Mouse (Mus musculus) mature B cell (primary cell): ENCODE results near the gene Fer.

Experiments
- in situ Hi-C: fragments of 300-500 bp; cut with MboI; formaldehyde crosslinking; loops from 2 replicates; pipeline ENCODE4 v1.14.3; 2019

Fer gene

GRCm38 (mm10) chr17:64139231-64139915, 276.5 kb downstream of the Fer start:
- in situ Hi-C loops = no loop called here

DNA sequence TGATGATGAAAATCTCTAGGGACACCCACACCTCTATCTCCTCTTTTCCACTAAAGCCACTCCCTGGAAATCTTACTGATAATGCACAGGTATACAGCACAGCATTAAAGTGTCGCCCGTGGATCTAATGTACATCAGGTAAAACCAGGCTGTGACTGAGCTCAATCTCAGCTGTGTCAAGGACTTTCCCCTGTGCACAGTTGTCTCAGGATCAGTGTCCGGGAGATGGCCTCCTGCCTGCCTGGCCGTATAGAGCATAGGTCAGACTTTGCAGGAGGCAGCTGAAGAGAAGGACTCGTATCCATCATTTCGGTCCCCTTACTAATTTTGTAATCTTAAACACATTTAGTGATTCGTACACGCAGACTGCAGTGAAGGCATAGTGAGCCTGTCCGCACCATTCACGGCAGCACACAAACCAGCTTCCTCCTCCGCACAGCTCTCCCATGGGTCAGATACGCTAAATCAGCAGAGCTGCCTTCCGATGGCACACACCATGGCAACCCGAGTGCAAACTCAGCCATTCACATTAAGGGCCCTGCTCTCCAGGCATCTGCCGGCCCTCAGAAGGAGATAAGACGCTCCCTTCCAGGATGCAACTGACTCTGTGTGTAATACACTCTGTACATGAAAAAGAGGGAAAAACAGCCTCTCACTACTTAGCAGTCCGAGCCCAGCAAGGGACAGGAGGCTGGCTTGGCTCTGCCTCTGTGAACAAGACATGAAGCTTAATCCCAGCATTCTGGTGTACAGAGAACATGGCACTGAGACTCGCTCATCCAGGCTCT, 277.4 kb downstream of the Fer start:
- in situ Hi-C loops = no loop called here

DNA sequence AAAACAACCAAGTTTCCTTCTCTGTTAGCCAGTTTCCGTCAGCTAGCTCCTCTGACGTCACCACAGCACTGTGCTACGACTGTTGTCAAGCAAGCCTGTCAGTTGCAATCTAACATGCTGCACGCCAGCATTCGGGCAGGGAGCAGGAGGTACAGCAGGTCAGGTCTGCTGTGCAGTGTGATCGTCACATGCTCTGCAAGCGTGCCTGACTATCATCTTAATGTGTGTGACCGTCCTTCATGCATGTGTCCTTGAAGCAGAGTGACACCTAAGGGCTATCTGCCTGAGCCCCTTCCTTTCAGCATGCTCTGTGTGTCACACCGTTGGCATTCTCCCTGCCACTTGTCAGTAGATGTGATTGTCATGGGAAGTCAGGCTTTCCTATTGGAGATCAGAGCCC, 279.0 kb downstream of the Fer start:
- in situ Hi-C loops = no loop called here

DNA sequence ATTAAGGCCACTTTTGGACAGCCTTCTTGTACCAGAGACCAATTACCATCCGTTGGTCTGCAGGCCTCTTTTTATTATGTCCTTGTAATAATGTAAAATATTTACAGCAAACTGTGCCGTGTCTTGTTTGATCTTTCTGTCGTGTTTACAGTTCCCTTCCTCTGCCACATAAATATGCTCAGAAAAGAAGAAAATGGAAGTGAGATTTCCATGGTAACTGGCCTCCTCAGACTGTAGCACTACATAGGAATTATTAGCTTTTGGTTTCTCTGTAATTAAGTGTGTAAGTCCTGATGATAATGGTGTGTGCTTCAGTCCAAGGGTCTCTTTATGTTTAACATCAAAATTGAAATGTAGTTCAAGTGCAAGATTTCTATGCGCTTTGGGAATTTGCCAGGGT, 283.5 kb downstream of the Fer start:
- in situ Hi-C loops = no loop called here

- in situ Hi-C loops = no loop called here
These were observed 287.9 kb downstream of the Fer start for GRCm38 (mm10) chr17:64150717-64151116.

GRCm38 (mm10) chr17:64167731-64168130, 304.9 kb downstream of the Fer start:
- in situ Hi-C loops = no loop called here

DNA sequence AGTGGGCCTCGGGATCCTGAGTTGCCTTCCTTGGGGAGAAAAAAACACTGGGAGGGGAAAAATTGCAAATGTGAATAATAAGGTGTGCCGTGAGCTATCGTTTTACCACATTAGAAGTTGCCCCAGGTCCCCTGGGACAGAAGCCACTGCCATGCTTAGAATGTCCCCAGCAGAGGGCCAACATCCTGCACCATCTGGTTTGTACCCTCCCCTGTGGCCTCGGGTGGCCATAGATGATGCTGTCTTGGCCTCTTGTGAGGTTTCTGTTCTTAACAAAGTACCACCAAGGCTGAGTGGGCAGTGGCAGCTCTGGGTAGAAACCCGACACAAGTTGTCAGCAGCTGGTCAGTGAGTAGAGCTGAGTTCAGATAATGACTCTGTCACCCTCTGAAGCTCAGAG, 307.2 kb downstream of the Fer start:
- in situ Hi-C loops = no loop called here

GRCm38 (mm10) chr17:64172474-64172873, 309.6 kb downstream of the Fer start:
- in situ Hi-C loops = no loop called here

GRCm38 (mm10) chr17:64180546-64180945, 317.7 kb downstream of the Fer start:
- in situ Hi-C loops = no loop called here

DNA sequence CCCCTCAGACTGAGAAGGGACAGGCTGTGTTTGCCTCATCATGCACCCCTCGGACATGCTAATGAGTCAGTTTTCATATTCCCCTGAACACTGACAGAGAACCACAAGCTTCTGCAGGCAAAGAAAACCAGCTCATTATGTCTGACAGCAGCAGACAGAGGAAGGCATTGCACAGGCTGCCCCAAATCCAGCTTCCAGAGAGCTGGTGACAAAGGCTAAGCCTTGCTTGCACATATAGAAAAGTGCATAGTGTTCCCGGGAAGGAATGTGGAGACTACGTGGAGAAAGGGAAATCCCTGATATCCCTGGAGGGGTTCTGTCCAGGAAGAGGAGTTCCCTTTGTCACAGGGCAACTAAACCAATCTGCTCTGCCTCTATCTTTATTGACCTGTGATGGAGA, 318.4 kb downstream of the Fer start:
- in situ Hi-C loops = no loop called here

GRCm38 (mm10) chr17:64182599-64182998, 319.7 kb downstream of the Fer start:
- in situ Hi-C loops = no loop called here

DNA sequence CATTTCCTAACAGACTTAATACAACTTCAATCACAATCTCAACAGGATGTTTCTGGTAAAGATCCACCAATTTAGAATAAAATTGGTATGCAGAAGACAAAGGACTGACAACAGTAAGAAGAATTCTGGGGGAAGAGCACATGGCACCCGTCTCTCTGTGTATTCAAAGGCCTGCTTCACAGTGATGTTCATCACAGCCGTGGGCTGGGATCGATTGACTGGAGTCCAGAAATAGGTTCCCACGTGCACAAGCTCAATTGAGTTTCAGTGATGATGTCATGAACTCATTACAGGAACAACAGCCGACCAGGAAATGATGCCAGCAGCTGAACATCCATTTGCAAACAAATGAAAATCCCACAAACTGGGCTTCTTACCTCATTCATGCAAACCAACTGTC, 320.3 kb downstream of the Fer start:
- in situ Hi-C loops = no loop called here
